Mouse (Mus musculus) liver, embryonic 14.5 days (tissue): ENCODE measurements around the gene Zbtb7a. TPM values are rescaled to one million over a fixed set of nuclear protein-coding genes. Genes with fewer than 3 reads are reported as not detected.

Experiments
- ATAC-seq: fragments of 200-750 bp; cut with Nextera tagmentation; 2 replicates; pipeline ENCODE4 v1.8.0; 2017; ENCODE audit warnings: moderate number of reproducible peaks, mild to moderate bottlenecking, moderate library complexity; ENCODE audit not compliant: insufficient read depth
- DNase-seq, 3 experiments: peaks; one replicate each; pipeline ENCODE4 v3.0.0-alpha.2; 2012 to 2013; ENCODE audit warnings: low read depth in 3 of 3, low spot score in 3 of 3
- H3K27ac ChIP-seq: fragments of 300-500 bp; sonication (generic); 2 replicates; pipeline ENCODE4 v1.5.1; 2014; ENCODE audit warnings: moderate library complexity, mild to moderate bottlenecking, control low read depth, inconsistent platforms
- H3K27me3 ChIP-seq: fragments of 300-500 bp; sonication (generic); 2 replicates; pipeline ENCODE4 v1.6.1; 2014; ENCODE audit warnings: mild to moderate bottlenecking, low read length, moderate library complexity; ENCODE audit not compliant: control insufficient read depth, insufficient read depth
- H3K36me3 ChIP-seq: fragments of 300-500 bp; sonication (generic); replicated peaks from 2 replicates; pipeline ENCODE4 v1.6.1; 2014; ENCODE audit warnings: low read depth; ENCODE audit not compliant: control insufficient read depth, insufficient read depth
- H3K4me1 ChIP-seq, 2 experiments: fragments of 200-500 bp in 1 of 2; fragments of 300-500 bp in 1 of 2; sonication (generic) in 1 of 2; replicated peaks; 2 replicates each; pipeline ENCODE4 v1.6.1; 2012 to 2014; ENCODE audit warnings: antibody characterized with exemption in 1 of 2, inconsistent platforms in 1 of 2, low read length in 1 of 2; ENCODE audit not compliant: control insufficient read depth in 2 of 2, insufficient read depth in 2 of 2
- H3K4me2 ChIP-seq: fragments of 300-500 bp; sonication (generic); 2 replicates; pipeline ENCODE4 v1.6.1; 2014; ENCODE audit warnings: low read depth, mild to moderate bottlenecking, control low read depth, moderate library complexity
- H3K4me3 ChIP-seq, 2 experiments: fragments of 200-500 bp in 1 of 2; fragments of 300-500 bp in 1 of 2; sonication (generic) in 1 of 2; 2 replicates each; pipeline ENCODE4 v1.5.1; 2012 to 2014; ENCODE audit warnings: low read depth in 2 of 2, low read length in 2 of 2, mild to moderate bottlenecking in 2 of 2, control low read depth in 1 of 2, inconsistent platforms in 1 of 2, moderate library complexity in 1 of 2; ENCODE audit not compliant: insufficient read depth in 1 of 2
- H3K9ac ChIP-seq: fragments of 300-500 bp; sonication (generic); replicated peaks from 2 replicates; pipeline ENCODE4 v1.6.1; 2014; ENCODE audit warnings: mild to moderate bottlenecking, control low read depth, moderate library complexity
- H3K9me3 ChIP-seq: fragments of 300-500 bp; sonication (generic); 2 replicates; pipeline ENCODE4 v1.6.1; 2016; ENCODE audit warnings: low read length, mixed read lengths; ENCODE audit not compliant: control insufficient read depth
- CTCF ChIP-seq: IDR thresholded peaks from 2 replicates; pipeline ENCODE4 v1.5.1; 2016; ENCODE audit warnings: antibody characterized with exemption, low read depth, control low read depth
- EP300 ChIP-seq: IDR thresholded peaks from 2 replicates; pipeline ENCODE4 v1.6.1; 2016; ENCODE audit warnings: antibody characterized with exemption, low read depth
- WGBS: fragments of 180-500 bp; shearing (Covaris S2); extraction: QIAGEN DNeasy Blood & Tissue Kit; methylation state at CpG from one replicate; pipeline ENCODE4 v1.1.7; 2014; ENCODE audit not compliant: insufficient replicate concordance; 5-methylcytosine and 5-hydroxymethylcytosine counted together
- polyA plus RNA-seq, 2 experiments: library from polyadenylated mRNA; depleted of rRNA in 1 of 2; stranded (reverse) in 1 of 2; unstranded in 1 of 2; fragments of >200 nt; fragmentation: Nextera tagmentation in 1 of 2; extraction: Ambion mirVana in 1 of 2; gene quantifications; 2 replicates each; pipeline versions ENCODE4 v1.2.1 to v1.2.3; 2012 to 2014

Zbtb7a gene
- polyA plus RNA-seq, 2 experiments = 15.2 to 25.1 TPM

- peak within 1 kb of the TSS; percentile 65 to 68 for H3K4me3 ChIP-seq
- 4% methylated on average over 53 of the region's 53 CpGs for WGBS
- peak; percentile 99 to 100 (median 100) for DNase-seq
- 0 out of 2 replicates have a peak, but pooled peaks have one; percentile 25 for TF ChIP-seq CTCF
- TF ChIP-seq EP300 = 0 out of 2 replicates have a peak, but pooled peaks have one; percentile 57
- no peaks in the 10 kb centered on the region for H3K9me3 ChIP-seq
- peak within 1 kb of the TSS; percentile 70 for H3K4me2 ChIP-seq
- H3K9ac ChIP-seq = peak within 1 kb of the TSS; percentile 60
- ATAC-seq = peak; percentile 93
- H3K27ac ChIP-seq = no peak within 1 kb of the TSS; the same call in 1 of the 2 replicates
- no peaks in the 10 kb centered on the region for H3K27me3 ChIP-seq
- H3K36me3 ChIP-seq = peaks cover 54% of the 10 kb centered on the region
- H3K4me1 ChIP-seq = peaks cover 2 to 7% of the 10 kb centered on the region in 2 experiments; a peak in 3 of 4 replicates
Observed at GRCm38 (mm10) chr10:81182336-81183333, 47.6 kb downstream of the Zbtb7a start, which contains the start of gene Dapk3. Dapk3 (plus strand) TSS chr10:81183005.

- peaks cover 2 to 7% of the 10 kb centered on the region in 2 experiments; a peak in 3 of 4 replicates for H3K4me1 ChIP-seq
- WGBS = 69% methylated on average over 5 of the region's 5 CpGs
- DNase-seq (no peak), ATAC-seq (no peak)
- H3K36me3 ChIP-seq = peaks cover 42% of the 10 kb centered on the region
- no peaks in the 10 kb centered on the region for H3K9me3 ChIP-seq
- H3K4me2 ChIP-seq = peak within 1 kb of the TSS; percentile 70
- no peak within 1 kb of the TSS; the same call in 1 of the 2 replicates for H3K27ac ChIP-seq
- H3K4me3 ChIP-seq = peak within 1 kb of the TSS; percentile 65 to 68
- TF ChIP-seq EP300 (no peak), CTCF (no peak)
- H3K27me3 ChIP-seq = no peaks in the 10 kb centered on the region
- peak within 1 kb of the TSS; percentile 60 for H3K9ac ChIP-seq
Observed at GRCm38 (mm10) chr10:81183805-81184204, 48.8 kb downstream of the Zbtb7a start, which contains the start of gene 4930442H23Rik. 4930442H23Rik (minus strand) TSS chr10:81183849.

GRCm38 (mm10) chr10:81184765-81185164, 49.7 kb downstream of the Zbtb7a start:
- 60% methylated on average over 4 of the region's 4 CpGs for WGBS
- H3K27ac ChIP-seq = no peak overlapping the region
- no peak overlapping the region for H3K4me2 ChIP-seq
- DNase-seq (no peak), ATAC-seq (no peak)
- no peaks in the 10 kb centered on the region for H3K9me3 ChIP-seq
- H3K9ac ChIP-seq = no peak overlapping the region
- no peaks in the 10 kb centered on the region for H3K27me3 ChIP-seq
- H3K4me3 ChIP-seq = no peak overlapping the region
- H3K4me1 ChIP-seq = peaks cover 2 to 7% of the 10 kb centered on the region in 2 experiments; a peak in 3 of 4 replicates
- peaks cover 33% of the 10 kb centered on the region for H3K36me3 ChIP-seq
- no peak for TF ChIP-seq EP300
- TF ChIP-seq CTCF = no peak

GRCm38 (mm10) chr10:81187161-81187560, 52.1 kb downstream of the Zbtb7a start:
- H3K27ac ChIP-seq = no peak overlapping the region
- DNase-seq (no peak), ATAC-seq (no peak)
- no peaks in the 10 kb centered on the region for H3K9me3 ChIP-seq
- TF ChIP-seq EP300 (no peak), CTCF (no peak)
- peaks cover 2 to 14% of the 10 kb centered on the region in 2 experiments; a peak in 3 of 4 replicates for H3K4me1 ChIP-seq
- no peak overlapping the region for H3K9ac ChIP-seq
- no peak overlapping the region for H3K4me3 ChIP-seq
- H3K36me3 ChIP-seq = peaks cover 14% of the 10 kb centered on the region
- WGBS = 82% methylated on average over 9 of the region's 9 CpGs
- H3K4me2 ChIP-seq = no peak overlapping the region
- no peaks in the 10 kb centered on the region for H3K27me3 ChIP-seq

GRCm38 (mm10) chr10:81189821-81190220, 54.8 kb downstream of the Zbtb7a start:
- H3K4me1 ChIP-seq = peaks cover 0 to 15% of the 10 kb centered on the region in 2 experiments; a peak in 3 of 4 replicates
- 80% methylated on average over 26 of the region's 26 CpGs for WGBS
- no peak overlapping the region for H3K9ac ChIP-seq
- no peak for TF ChIP-seq EP300
- no peak for TF ChIP-seq CTCF
- H3K36me3 ChIP-seq = peaks cover 7% of the 10 kb centered on the region
- DNase-seq (no peak), ATAC-seq (no peak)
- H3K27ac ChIP-seq = no peak overlapping the region
- no peak overlapping the region for H3K4me2 ChIP-seq
- H3K4me3 ChIP-seq = no peak overlapping the region
- H3K27me3 ChIP-seq = peaks cover 18% of the 10 kb centered on the region
- H3K9me3 ChIP-seq = no peaks in the 10 kb centered on the region
